Mouse (Mus musculus) lung, postnatal 10 days (tissue): ENCODE measurements around the gene Drc1.
A peak's percentile ranks its signal among the peaks of the same experiment; 100 is the strongest.

Experiments
- DNase-seq: peaks from one replicate; pipeline ENCODE4 v3.0.0; 2021

Drc1 gene

DNA sequence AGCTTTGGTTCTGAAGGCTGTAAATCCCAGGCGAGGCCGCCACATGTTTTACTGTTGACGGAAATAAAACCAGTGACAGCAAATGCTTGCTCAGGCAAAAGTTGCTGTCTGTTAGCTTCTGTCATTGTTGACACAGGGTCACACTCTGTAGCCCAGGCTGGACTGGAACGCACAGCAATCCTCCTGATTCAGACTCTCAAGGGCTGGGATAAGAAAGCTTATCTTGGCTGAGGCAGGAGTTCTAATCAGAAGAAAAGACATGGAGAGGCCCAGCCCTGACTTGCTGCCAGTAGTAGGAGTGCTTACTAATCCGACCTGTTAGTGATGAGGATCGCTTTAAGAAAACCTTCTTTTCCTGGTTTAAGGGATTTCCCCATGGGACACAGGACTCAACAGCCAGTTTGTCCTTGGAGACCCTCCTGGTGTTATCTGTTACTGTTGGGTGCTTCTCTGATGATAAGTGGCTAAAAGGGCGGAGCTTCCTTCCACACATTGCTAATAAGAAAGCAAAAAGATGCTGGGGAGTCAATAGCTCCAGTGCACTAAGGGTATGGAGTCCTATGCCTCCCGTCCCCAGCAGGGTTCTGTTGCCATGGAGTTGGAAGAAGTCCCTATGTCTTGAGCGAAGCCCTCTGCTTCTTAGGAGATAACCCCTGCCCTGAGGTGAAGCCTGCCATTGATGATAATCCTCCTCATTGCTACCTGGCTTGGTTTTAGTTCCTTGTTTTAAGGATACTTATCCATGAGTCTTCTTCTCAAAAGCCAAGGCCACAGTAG is 6.1 kb downstream of the Drc1 start:
- DNase-seq: no peak

DNA sequence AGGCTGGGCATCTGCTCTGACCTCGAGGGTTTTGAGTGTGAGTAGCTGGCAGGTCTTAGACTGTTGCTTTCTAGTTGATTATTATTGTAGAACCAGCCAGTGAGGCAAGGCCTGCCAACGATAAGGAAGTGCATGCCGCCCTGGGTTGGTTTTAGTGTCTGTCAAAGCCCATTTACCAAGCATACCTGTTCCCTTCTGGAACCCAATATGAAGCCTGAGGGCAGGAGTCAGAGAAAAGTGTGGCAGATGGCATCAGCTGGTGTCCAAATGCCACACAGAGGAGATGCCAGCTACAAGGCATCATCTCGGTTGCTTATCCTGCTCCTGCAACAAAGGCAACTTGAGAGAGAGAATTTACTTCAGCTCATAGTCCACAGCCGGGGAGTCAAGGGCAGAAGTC is 59.6 kb downstream of the Drc1 start:
- no peak for DNase-seq

DNA sequence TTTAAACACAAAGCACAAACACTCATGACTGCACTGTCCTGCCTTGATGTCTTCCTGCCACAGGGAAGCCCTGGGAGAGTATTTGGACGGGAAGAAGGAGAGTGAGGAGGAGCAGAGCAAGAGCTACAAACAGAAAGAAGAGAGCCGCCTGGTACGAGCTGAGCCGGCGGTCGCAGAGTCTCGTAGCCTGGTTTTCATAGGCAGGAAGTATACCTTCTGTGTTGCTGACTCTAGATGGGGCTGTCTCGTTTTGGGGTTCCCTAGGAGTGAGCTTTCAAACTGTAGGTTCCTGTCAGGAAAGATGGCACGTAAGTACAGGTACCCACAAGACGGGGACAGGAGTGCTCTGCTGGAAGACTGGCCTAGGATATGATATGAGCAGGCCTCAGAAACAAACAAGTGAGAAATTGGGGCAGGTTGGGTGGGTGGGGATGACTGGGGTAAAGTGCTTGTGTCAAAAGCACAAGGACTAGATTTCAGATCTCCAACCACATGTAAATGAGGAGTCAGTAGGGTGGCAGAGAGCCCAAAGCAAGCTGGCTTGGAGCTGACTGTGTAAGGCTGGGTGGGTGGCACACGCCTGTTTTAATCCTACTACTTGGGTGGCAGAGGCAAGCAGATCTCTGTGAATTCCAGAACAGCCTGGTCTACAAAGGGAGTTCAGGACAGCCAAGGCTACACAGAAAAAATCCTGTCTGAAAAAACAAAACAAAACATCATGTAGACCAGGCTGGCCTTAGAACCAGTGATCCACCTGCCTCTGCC is 60.6 kb downstream of the Drc1 start:
- no peak for DNase-seq

DNA sequence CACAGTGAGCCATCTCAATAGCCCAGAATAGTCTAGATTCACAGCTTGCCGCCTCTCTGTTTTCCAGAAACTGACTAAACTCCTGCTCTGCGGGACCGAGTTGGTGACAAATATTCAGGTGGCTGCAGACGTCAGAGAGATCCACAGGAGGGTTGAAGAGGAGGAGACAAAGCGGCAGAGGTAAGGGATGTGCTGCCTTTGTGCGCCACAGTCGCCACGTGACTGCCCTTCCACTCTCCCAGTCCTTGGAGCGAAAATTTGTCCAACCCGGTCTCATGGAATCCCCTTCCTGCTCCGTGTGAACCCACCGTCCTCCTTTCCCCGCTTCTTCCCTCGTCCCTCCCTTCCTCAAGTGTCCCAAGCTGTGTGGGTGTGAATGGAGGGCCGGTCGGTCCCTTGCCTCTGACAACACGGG is 61.4 kb downstream of the Drc1 start:
- DNase-seq: no peak

DNA sequence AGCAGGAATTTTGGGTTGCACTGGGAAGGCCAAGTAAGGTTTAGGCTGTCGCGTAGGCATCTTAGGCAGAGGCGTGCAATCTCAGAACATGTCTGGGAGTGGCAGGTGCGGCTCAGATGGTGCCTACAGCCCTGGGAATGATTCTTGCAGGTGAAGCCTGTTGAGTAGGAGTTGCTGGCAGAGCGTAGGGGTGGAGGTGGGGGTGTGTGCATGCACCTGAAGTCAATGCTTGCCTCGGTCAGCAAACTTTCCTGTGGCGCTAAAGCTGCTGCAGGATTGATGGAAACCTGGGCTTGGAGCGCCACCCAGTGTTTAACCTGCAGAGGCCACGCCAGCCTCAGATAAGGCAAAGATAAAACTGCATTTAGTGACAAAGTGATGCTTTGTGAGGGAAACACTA is 61.9 kb downstream of the Drc1 start:
- DNase-seq: peak; percentile 74

DNA sequence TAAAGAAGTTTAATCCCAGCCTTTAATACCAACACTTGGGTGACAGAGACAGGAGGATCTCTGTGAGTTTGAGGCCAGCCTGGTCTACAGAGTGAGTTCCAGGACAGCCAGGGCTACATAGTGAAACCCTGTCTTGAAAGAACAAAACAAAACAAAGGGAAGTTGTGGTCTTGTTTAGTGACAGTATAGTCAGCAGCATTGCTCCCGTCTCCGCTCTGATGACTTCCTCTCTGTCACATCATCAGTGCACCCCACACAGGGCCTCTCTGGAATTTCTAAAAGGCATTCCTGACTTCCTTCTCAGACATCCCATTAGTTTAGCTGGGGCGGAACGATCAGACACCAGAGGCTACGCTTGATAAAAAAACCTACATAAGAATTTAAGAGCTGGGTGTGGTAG is 62.7 kb downstream of the Drc1 start:
- no peak for DNase-seq

DNA sequence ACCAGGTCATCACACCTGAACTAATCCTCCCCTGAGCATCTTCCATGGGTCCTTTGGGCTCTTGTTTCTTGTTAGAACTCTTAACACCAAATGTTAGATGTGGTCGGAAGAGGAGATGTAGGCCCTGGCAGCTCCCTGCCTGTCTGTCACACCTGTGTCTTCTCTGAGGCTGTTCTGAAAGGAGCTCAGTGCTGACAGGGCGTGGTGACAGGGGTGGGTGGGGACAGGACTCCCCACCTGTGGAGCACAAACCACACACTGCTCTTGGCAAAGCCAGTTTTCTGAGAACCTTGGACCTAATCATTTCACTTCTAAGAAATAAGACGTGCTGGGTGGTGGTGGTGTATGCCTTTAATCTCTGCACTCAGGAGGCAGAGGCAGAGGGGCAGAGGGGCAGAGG is 72.4 kb downstream of the Drc1 start:
- no peak for DNase-seq

DNA sequence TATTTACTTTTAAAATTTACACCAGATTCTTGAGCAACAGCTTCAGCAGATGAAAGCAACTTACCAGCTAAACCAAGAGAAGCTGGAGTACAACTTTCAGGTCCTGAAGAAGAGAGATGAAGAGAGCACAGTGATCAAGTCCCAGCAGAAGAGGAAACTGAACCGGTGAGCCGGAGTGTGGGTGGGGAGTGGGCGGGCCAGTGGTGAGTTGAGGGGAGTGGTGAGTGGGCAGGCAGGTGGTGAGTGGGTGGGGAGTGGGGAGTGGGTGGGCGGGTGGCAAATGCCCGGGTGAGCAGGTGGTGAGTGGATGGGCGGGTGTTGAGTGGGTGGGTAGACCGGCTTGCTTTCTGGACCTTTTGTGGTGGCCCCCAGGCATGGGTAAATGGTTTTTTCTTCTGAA is 73.9 kb downstream of the Drc1 start:
- DNase-seq: no peak

DNA sequence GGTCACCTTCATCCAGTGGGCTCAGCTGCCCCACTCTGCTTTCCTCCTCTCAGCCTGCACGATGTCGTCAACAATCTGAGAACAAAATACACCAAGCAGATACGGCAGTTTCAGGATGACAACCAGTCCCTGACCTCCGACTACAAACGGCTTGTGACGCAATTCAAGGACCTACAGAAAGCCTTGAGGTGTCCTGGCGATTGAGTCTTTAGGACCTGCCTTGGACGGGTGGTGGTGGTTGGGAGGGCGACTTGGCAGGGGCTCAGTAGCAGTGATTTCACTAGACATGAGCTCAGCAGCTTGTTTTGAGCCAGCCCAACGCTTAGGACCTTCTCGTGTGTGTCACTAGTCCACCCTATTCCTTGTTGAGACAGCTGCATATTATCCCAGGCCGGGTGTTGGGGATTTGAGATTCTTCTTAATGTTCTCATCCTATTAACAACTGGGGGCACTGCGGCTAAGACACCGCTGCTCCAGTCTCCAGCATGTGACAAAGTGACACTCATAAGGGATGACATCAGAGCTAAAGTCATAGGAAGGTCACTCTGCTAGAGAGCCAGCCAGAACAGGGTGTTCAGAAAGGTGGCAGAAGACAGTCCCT is 74.5 kb downstream of the Drc1 start:
- peak; percentile 24 for DNase-seq

DNA sequence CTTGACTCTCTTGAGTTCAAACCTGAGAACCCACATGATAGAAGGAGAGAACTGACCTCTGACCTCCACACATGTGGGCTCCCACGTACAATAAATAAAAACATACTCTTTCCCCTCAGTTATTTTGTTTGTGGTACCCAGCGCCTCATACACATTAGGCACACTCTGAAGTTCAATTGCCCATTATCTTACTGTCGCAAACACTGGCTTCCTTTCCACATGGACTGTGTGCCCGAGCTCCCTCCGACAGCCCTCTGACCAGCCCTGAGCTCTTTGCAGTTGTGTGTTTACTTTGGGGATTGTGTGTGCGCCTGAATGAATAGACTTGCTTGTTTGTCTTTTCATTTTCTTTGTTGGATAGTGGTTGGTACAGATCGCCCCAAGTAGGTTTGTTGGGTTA is 75.5 kb downstream of the Drc1 start:
- DNase-seq: no peak

DNA sequence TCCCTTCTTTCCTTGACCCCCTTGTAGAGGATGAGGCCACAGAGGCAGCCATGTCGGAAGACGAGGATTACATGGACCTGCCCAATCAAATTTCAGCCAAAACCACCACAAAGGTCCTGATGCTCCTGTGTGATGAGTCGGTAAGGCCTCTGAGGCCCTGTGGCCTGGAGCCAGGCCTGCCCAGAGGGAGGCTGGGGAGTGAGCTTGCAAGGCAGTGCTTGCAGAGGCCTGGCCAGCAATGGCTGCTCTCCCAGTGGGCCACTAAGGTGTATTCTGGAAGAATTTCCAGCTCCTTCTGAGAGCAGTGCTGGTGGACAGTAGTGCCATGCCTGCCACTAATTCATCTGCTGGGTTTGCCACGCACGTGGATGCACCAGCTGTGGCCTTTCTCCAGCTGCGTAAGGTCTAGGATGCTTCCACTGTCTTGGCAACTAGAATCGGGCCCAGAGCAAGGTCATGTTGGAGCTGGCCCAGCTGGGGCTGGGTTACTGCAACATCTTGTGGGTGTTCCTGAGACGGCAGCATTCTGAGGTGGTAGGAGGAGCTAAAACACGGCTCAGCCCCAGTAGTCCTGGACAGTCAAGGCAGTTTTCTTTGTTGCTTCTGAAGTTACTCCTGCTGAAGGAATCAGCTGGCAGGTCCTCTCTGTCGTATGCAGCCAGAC is 77.4 kb downstream of the Drc1 start:
- DNase-seq: peak; percentile 71

DNA sequence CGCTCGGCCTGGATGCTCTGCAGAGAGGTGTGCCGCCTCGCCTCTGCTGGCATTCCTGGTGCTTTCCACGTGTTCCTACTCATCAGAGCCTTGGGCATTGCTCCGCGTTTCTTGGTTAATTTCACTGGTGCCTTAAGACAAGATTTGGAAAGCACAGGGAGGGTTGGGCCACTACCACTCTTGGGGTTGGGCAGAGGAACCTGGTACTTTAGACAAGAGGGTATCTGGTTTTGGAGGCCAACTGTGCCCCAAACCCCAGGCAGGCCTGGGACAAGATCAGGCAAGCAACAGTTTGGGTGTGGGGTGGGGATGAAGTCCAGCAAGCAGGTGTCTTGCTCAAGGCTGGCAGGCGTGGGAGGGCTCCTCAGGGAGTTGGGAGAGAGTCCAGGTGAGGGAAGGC is 86.2 kb downstream of the Drc1 start:
- DNase-seq: no peak

DNA sequence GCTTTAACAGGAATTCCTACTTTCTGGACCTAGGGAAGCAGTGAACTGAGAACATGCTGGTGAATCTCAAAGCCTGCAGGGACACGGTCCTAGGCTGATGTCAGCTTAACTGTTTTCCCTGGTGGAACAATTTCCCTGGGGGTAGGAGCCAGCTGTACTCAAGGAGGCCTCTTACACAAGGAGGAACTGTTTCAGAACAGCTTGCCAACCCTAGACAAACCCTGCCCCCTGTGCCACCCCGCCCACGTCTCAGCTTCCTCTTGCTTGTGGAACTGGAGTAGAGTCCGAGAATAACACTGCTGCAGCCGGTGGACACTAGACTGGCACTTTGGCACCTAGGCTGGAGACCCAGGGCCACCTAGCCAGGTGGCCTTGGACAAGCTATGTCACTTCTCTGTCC is 88.2 kb downstream of the Drc1 start:
- peak; percentile 77 for DNase-seq

DNA sequence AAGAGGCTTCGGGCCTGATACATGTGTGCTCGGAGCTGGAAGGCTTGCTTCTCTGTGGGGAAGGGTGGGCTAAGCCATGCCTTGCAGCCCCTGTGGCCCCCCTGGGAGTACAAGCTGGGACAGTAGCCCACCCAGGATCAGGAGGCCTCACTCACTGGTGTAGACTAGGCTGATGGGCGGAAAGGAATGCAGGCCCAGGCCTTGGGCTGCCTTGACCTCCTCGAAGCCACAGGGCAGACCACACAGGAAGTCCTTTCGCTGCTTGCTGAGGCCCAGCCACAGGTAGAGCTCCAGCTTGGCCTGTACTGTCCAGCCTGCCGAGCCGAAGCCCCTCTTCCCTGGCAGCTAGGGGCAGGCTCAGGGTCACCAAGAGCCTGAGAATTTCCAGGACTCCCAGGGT is 101.7 kb downstream of the Drc1 start:
- DNase-seq: no peak

DNA sequence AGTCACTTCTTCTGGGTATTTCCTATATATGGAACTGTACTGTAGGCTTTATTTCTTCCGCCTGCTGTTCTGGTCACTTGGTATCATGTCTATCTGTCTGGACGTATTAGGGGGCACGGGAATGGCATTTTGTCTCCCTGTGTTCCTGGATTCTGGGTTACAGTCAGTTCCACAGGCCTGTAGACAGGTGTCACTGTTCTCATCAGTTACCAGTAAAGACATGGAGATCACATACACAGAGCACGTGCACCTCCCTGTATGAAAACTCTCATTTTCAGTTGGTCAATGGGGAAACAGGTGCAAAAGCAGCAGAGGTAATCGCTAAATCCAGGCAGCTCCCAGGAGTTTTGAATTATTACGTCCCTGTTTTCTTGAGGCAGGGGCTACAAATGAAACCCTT is 106.5 kb downstream of the Drc1 start:
- no peak for DNase-seq

DNA sequence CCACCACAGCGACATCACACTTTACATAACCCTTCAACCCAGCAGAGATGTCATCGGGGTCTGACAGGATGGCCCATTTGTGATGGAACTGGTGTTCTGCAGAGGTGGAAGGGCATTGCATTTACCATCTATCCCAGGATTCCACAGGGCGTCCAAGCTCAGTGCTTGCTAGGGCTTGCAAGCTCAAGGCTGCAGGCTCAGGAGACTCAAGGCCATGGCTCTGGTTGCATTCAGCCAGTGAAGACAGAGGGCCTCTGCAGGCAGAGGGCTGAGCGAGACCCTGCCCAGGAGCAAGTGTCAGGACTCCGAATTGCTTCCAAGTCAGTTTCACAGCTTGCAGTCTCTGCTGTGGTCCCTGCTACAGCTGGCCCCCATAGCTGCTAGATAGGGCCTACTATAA is 108.6 kb downstream of the Drc1 start:
- no peak for DNase-seq

DNA sequence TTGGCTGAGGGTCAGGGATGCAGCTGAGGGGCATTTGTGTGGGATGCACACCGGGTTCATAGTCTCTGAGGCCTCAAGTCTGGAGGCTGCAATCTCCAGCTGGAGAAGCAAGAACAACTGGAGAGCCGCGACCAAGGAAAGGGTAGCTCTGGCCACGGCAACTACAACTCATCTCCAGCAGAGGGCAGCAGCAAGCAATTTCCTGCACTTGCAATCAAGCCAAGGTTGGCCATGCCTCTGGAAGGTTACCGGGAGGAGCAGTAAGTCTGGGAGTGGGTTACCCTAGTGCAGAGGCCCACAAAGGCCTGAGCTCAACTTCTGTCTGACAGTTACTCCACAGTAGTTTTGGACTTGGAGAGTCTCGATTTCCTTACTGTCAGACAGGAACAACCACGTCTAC is 110.3 kb downstream of the Drc1 start:
- peak; percentile 81 for DNase-seq

DNA sequence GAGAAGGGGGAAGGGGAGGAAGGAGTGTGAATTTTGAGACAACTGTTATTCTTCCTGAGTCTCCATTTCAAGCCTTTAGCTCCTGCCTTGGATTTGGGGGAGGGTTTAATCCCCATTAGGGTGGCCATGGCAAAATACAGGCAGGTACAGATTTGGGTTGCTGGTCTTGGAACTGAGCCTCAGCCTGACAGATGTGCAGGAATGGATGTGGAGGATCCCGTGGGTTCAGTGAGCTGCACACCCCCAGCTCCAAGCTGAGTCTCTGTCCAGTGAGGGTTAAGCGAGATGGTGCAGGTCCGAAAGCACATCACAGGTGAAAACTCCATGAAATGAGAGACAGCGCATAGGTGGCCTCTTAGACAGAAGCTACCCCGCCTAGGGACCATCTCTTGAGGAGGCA is 119.3 kb downstream of the Drc1 start:
- no peak for DNase-seq

DNA sequence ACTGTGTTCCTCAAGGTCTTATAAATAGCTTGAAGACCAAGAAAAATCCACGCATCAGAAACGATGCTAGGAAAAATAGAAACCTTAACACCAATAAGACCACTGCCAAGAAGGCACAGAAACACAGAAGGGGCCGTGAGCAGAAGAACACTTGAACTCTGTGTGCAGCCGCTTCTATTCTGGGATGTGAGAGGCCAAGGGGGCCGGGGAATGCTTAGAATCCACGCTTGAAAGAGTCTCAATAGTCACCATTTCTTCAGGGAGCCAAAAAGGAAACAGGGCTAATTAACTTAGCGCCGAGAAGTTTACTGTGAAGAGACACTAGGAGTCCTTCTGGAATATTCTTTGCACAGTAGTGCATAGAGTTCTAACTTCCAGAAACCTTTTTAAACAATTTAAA is 120.0 kb downstream of the Drc1 start:
- no peak for DNase-seq

DNA sequence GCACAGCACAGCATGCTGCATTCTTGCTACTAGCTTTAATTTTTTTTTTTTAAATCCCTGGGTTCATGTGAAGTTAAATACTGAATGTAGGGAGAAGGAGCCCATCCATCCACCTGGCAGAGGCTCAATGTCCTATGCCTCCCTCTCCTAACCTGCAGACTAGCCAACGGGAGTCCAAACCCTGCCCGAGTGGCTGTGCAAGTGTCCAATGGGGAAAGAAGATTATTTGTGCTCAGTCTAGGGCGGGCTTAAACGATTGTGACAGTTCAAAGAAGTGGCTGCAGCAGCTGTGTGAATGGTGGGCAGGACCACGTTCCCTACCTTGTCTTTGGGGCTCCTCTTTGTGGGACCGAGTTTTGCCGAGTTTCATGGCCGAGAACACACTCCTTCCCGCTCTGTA is 125.7 kb downstream of the Drc1 start:
- DNase-seq: peak; percentile 39

DNA sequence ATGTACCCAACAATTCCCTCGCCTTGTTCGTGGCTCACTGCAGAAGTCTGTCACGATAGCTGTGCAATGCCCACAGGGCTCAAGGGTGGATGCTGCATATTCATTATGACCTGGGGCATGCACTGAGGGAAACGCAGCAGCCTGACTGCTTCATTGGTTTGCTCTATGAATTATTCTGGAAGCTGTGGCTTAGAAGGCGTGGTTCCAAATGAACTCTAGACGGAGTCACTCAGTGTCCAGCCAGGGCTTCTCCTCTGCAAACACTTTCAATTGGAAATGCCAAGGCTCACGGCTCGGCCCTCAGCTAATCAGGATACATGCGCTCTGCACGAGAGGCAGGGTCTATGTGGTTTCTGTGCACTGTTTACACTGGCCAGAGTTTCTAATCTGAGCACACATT is 130.3 kb downstream of the Drc1 start:
- no peak for DNase-seq

DNA sequence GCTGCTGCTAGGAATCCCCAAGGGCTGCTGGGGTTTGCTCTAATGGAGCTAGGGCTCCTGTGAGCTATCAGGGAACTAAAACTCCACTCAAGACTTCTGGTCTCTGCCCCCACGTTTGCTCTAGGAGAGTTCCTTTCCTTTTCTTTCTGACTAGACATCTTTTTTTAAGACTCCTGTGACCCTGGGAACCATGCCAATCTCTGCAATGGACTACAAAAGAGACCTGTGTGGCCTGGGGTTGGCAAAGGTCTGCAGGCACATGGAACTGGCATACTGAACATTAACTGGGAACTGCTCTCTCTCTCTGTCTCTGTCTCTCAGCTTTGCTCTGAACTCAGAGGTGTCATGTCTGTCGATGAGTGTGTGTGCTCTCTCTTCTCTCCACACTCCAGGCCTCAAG is 134.2 kb downstream of the Drc1 start:
- no peak for DNase-seq

DNA sequence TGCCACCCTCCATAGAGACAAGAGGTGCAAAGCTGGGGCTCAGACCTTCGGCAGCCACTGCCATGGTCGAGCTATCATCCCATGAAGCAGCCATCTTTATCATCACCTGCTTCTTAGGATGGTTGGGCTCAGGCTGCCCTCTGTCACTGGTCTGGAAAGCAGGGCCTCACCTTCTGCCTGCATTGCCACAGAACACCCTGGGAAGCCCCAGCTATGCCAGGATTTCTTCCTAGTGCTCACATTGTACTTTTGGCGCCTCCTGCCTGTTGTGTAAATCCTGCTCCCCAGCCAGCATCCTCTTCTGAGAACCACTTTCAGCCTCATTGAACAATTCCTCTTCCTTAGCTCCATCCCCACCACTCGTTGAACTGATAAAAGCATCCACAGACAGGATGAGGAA is 134.7 kb downstream of the Drc1 start:
- DNase-seq: no peak
